Mouse (Mus musculus) MEL (cell line): ENCODE measurements around the gene Ikbke. TPM values are rescaled to one million over a fixed set of nuclear protein-coding genes. Genes with fewer than 3 reads are reported as not detected.

Source experiments
- DNase-seq: peaks from one replicate; pipeline ENCODE4 v3.0.0; 2011; ENCODE audit warnings: low read depth, low spot score
- H3K27ac ChIP-seq: 2 replicates; pipeline ENCODE4 v1.5.1; 2012; ENCODE audit warnings: low read depth, mild to moderate bottlenecking, control low read depth, low read length, moderate library complexity; ENCODE audit not compliant: control insufficient read depth
- H3K27me3 ChIP-seq, 2 experiments: fragments of 150-350 bp in 1 of 2; sonication (generic) in 1 of 2; 2 replicates each; pipeline ENCODE4 v1.6.1; 2012; ENCODE audit warnings: low read length in 2 of 2, mild to moderate bottlenecking in 2 of 2, improper control_type of control experiment in 1 of 2, moderate library complexity in 1 of 2; ENCODE audit not compliant: insufficient read depth in 2 of 2, control insufficient read depth in 1 of 2
- H3K36me3 ChIP-seq, 2 experiments: 2 replicates each; pipeline ENCODE4 v1.6.1; 2012 to 2014; ENCODE audit warnings: low read length in 2 of 2, improper control_type of control experiment in 1 of 2, inconsistent platforms in 1 of 2, mild to moderate bottlenecking in 1 of 2; ENCODE audit not compliant: insufficient read depth in 2 of 2, control insufficient read depth in 1 of 2
- H3K4me1 ChIP-seq, 2 experiments: fragments of 150-350 bp in 1 of 2; sonication (generic) in 1 of 2; 2 replicates each; pipeline ENCODE4 v1.6.1; 2012; ENCODE audit warnings: low read length in 2 of 2, improper control_type of control experiment in 1 of 2, mild to moderate bottlenecking in 1 of 2; ENCODE audit not compliant: insufficient read depth in 2 of 2, control insufficient read depth in 1 of 2
- H3K4me3 ChIP-seq, 2 experiments: fragments of 150-350 bp in 1 of 2; sonication (generic) in 1 of 2; 2 replicates each; pipeline ENCODE4 v1.5.1; 2012; ENCODE audit warnings: low read depth in 2 of 2, low read length in 2 of 2, mild to moderate bottlenecking in 2 of 2, moderate library complexity in 2 of 2, control low read depth in 1 of 2, improper control_type of control experiment in 1 of 2; ENCODE audit not compliant: control insufficient read depth in 1 of 2, insufficient read depth in 1 of 2
- H3K79me2 ChIP-seq: 2 replicates; pipeline ENCODE4 v1.6.1; 2012; ENCODE audit warnings: mild to moderate bottlenecking, low read length, moderate library complexity; ENCODE audit not compliant: control insufficient read depth, poor library complexity, insufficient read depth
- H3K9ac ChIP-seq: 2 replicates; pipeline ENCODE4 v1.6.1; 2012; ENCODE audit warnings: low read depth, mild to moderate bottlenecking, control low read depth, low read length, moderate library complexity; ENCODE audit not compliant: control insufficient read depth, poor library complexity, severe bottlenecking
- H3K9me3 ChIP-seq: fragments of 150-350 bp; sonication (generic); replicated peaks from 2 replicates; pipeline ENCODE4 v1.6.1; 2012; ENCODE audit warnings: mild to moderate bottlenecking, low read length, improper control_type of control experiment, moderate library complexity; ENCODE audit not compliant: insufficient read depth
- CHD2 ChIP-seq: IDR thresholded peaks from 2 replicates; pipeline ENCODE4 v1.6.1; 2011; ENCODE audit warnings: low read length, improper control_type of control experiment
- CTCF ChIP-seq, 3 experiments: IDR thresholded peaks in 2 of 3; conservative IDR thresholded peaks in 1 of 3; 2 replicates each; pipeline ENCODE4 v1.5.1; 2011 to 2012; ENCODE audit warnings: low read length in 3 of 3, low read depth in 2 of 3, mild to moderate bottlenecking in 2 of 3, improper control_type of control experiment in 1 of 3, inconsistent platforms in 1 of 3, mixed read lengths in 1 of 3, moderate library complexity in 1 of 3; ENCODE audit not compliant: control insufficient read depth in 1 of 3, insufficient read depth in 1 of 3, poor library complexity in 1 of 3, severe bottlenecking in 1 of 3
- E2F4 ChIP-seq: IDR thresholded peaks from 2 replicates; pipeline ENCODE4 v1.6.1; 2011; ENCODE audit warnings: low read depth, low read length, improper control_type of control experiment, borderline replicate concordance
- ELF1 ChIP-seq: IDR thresholded peaks from 2 replicates; pipeline ENCODE4 v1.6.1; 2014; ENCODE audit warnings: low read depth, mild to moderate bottlenecking, inconsistent platforms, low read length, improper control_type of control experiment, moderate library complexity
- GABPA ChIP-seq: IDR thresholded peaks from 2 replicates; pipeline ENCODE4 v1.6.1; 2012; ENCODE audit warnings: low read depth, mild to moderate bottlenecking, inconsistent platforms, low read length, improper control_type of control experiment, moderate library complexity
- HCFC1 ChIP-seq: IDR thresholded peaks from 2 replicates; pipeline ENCODE4 v1.6.1; 2012; ENCODE audit warnings: low read depth, mild to moderate bottlenecking, inconsistent platforms, low read length, improper control_type of control experiment, moderate library complexity
- JUND ChIP-seq: IDR thresholded peaks from 2 replicates; pipeline ENCODE4 v1.6.1; 2011; ENCODE audit warnings: low read depth, mild to moderate bottlenecking, improper control_type of control experiment, low read length
- KAT2A ChIP-seq: conservative IDR thresholded peaks from 2 replicates; pipeline ENCODE4 v1.6.1; 2012; ENCODE audit warnings: low read depth, low read length, improper control_type of control experiment, inconsistent platforms
- MAX ChIP-seq: IDR thresholded peaks from 2 replicates; pipeline ENCODE4 v1.6.1; 2011; ENCODE audit warnings: low read length, improper control_type of control experiment
- MAZ ChIP-seq: IDR thresholded peaks from 2 replicates; pipeline ENCODE4 v1.6.1; 2012; ENCODE audit warnings: low read depth, mild to moderate bottlenecking, inconsistent platforms, low read length, improper control_type of control experiment
- MEF2A ChIP-seq: IDR thresholded peaks from 2 replicates; pipeline ENCODE4 v1.6.1; 2014; ENCODE audit warnings: low read depth, mild to moderate bottlenecking, inconsistent platforms, low read length, improper control_type of control experiment; ENCODE audit not compliant: poor library complexity, insufficient replicate concordance, severe bottlenecking; ENCODE audit errors: extremely low read depth
- MXI1 ChIP-seq: IDR thresholded peaks from 2 replicates; pipeline ENCODE4 v1.6.1; 2011; ENCODE audit warnings: mild to moderate bottlenecking, low read depth, low read length, improper control_type of control experiment
- MYB ChIP-seq: IDR thresholded peaks from 2 replicates; pipeline ENCODE4 v1.6.1; 2011; ENCODE audit warnings: mild to moderate bottlenecking, low read depth, low read length, improper control_type of control experiment
- NELFE ChIP-seq: IDR thresholded peaks from 2 replicates; pipeline ENCODE4 v1.6.1; 2011; ENCODE audit warnings: low read depth, low read length, improper control_type of control experiment
- NRF1 ChIP-seq: IDR thresholded peaks from 2 replicates; pipeline ENCODE4 v1.6.1; 2014; ENCODE audit warnings: low read depth, mild to moderate bottlenecking, inconsistent platforms, low read length, improper control_type of control experiment, moderate library complexity; ENCODE audit not compliant: poor library complexity, insufficient read depth, severe bottlenecking
- POLR2A ChIP-seq, 2 experiments: IDR thresholded peaks; 2 replicates each; pipeline ENCODE4 v1.6.1; 2011 to 2012; ENCODE audit warnings: low read length in 2 of 2, mild to moderate bottlenecking in 2 of 2, control low read depth in 1 of 2, improper control_type of control experiment in 1 of 2, low read depth in 1 of 2, moderate library complexity in 1 of 2; ENCODE audit not compliant: control insufficient read depth in 1 of 2, insufficient read depth in 1 of 2, poor library complexity in 1 of 2
- POLR2AphosphoS2 ChIP-seq: IDR thresholded peaks from 2 replicates; pipeline ENCODE4 v1.6.1; 2011; ENCODE audit warnings: low read length, improper control_type of control experiment
- POLR2AphosphoS5 ChIP-seq: IDR thresholded peaks from 2 replicates; pipeline ENCODE4 v1.6.1; 2012; ENCODE audit warnings: low read depth, borderline replicate concordance, mild to moderate bottlenecking, inconsistent platforms, low read length, moderate library complexity, mixed read lengths
- RAD21 ChIP-seq: IDR thresholded peaks from 2 replicates; pipeline ENCODE4 v1.6.1; 2011; ENCODE audit warnings: mild to moderate bottlenecking, low read depth, low read length, improper control_type of control experiment
- SIN3A ChIP-seq: IDR thresholded peaks from 2 replicates; pipeline ENCODE4 v1.6.1; 2012; ENCODE audit warnings: low read length, improper control_type of control experiment, inconsistent platforms
- SMC3 ChIP-seq: IDR thresholded peaks from 2 replicates; pipeline ENCODE4 v1.6.1; 2011; ENCODE audit warnings: low read depth, low read length, improper control_type of control experiment
- TBP ChIP-seq: IDR thresholded peaks from 2 replicates; pipeline ENCODE4 v1.8.0; 2011; ENCODE audit warnings: low read depth, low read length, improper control_type of control experiment
- USF1 ChIP-seq: IDR thresholded peaks from 2 replicates; pipeline ENCODE4 v1.6.1; 2014; ENCODE audit warnings: low read depth, mild to moderate bottlenecking, inconsistent platforms, low read length, improper control_type of control experiment, moderate library complexity
- USF2 ChIP-seq, 2 experiments: IDR thresholded peaks; 2 replicates each; pipeline ENCODE4 v1.6.1; 2011 to 2012; ENCODE audit warnings: improper control_type of control experiment in 2 of 2, low read length in 2 of 2, borderline replicate concordance in 1 of 2, inconsistent platforms in 1 of 2, low read depth in 1 of 2, mild to moderate bottlenecking in 1 of 2; ENCODE audit not compliant: insufficient read depth in 1 of 2
- ZC3H11A ChIP-seq: IDR thresholded peaks from 2 replicates; pipeline ENCODE4 v1.6.1; 2012; ENCODE audit warnings: low read depth, mild to moderate bottlenecking, inconsistent platforms, low read length, improper control_type of control experiment
- ZNF384 ChIP-seq: IDR thresholded peaks from 2 replicates; pipeline ENCODE4 v1.6.1; 2012; ENCODE audit warnings: low read depth, mild to moderate bottlenecking, inconsistent platforms, low read length, improper control_type of control experiment
- polyA plus RNA-seq, 2 experiments: library from polyadenylated mRNA; stranded (reverse) in 1 of 2; unstranded in 1 of 2; fragments of >175 nt in 1 of 2; fragments of >200 nt in 1 of 2; gene quantifications; 2 replicates each; pipeline versions ENCODE4 v1.2.1 to v1.2.4; 2012; ENCODE audit warnings: low replicate concordance in 2 of 2, low read depth in 1 of 2; ENCODE audit not compliant: insufficient read length in 2 of 2, insufficient read depth in 1 of 2, missing spikeins in 1 of 2
- total RNA-seq: library from RNA; depleted of rRNA; stranded (reverse); fragments of 300-350 nt; gene quantifications from 2 replicates; pipeline ENCODE4 v1.2.3, GENCODE M21; 2012

Gene Ikbke
- total and polyA plus RNA-seq, 3 experiments: 4.0 to 7.2 TPM; not detected in 1

DNA sequence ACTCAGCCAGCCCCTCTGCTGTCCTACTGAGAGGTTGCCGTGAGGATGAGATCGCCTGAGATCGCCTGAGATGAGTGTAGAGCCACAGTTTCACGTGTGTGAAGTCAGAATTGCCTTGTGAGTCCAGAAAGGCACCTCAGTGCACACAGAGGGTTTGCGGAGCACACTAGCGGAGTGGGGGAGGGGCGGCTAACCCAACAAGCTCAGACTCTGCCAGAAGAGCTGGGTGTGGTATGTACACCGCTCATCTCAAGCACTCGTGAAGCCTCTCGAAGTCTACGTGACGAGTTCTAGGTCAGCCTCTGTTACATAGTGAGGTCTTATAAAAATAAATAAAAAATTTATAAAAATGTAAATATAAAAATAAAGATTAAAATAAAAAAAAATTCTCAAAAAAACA lies 15.5 kb downstream of the Ikbke start:
- Histone ChIP-seq H3K36me3 (no peaks in the 10 kb centered on the region), H3K9me3 (no peaks in the 10 kb centered on the region), H3K27ac (no peak overlapping the region), H3K9ac (no peak overlapping the region), H3K4me3 (no peak overlapping the region), H3K79me2 (no peaks in the 10 kb centered on the region), H3K4me1 (no peaks in the 10 kb centered on the region), H3K27me3 (no peaks in the 10 kb centered on the region)
- no peak for DNase-seq
- TF ChIP-seq JUND (no peak), POLR2AphosphoS5 (no peak), MYB (no peak), ZNF384 (no peak), POLR2A (IDR thresholded peaks at IDR 0.05; ENCODE audit: control insufficient read depth in 1 of 2, insufficient read depth in 1 of 2, low read depth in 1 of 2, low read length in 2 of 2, poor library complexity in 1 of 2) (no peak), MAX (no peak), SIN3A (no peak)

DNA sequence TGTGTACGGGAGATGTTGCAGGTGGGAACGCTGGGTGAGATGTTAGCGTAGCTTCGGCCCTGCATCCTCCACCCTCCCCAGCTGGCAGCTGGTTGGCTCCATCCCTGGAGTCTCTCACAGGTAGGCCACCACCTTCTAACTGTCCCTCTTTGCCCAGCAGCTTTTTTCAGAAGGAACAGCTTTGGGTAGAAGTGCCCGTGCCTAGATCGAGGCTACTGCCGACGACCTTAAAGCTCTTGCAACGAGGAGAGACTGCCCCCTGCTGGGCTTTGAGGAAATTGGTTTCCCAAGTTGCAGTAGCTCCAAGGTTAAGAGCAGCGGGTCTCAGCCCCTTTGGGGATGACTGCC lies 19.1 kb downstream of the Ikbke start:
- TF ChIP-seq SMC3: peak; percentile 81
- TF ChIP-seq GABPA: no peak
- TF ChIP-seq HCFC1: no peak
- TF ChIP-seq CTCF (IDR thresholded peaks at IDR 0.05 in 2 of 3, conservative IDR thresholded peaks at IDR 0.05 in 1 of 3; ENCODE audit: control insufficient read depth in 1 of 3, insufficient read depth in 1 of 3, low read depth in 2 of 3, low read length in 3 of 3, poor library complexity in 1 of 3, severe bottlenecking in 1 of 3): peak; percentile 84 to 88 (median 85)
- TF ChIP-seq POLR2AphosphoS2: no peak
- peak; percentile 81 for TF ChIP-seq RAD21
- TF ChIP-seq ZC3H11A: peak; percentile 61
- TF ChIP-seq, all 39 proteins: peak for 4
- Histone ChIP-seq H3K9me3 (no peaks in the 10 kb centered on the region), H3K4me1 (no peaks in the 10 kb centered on the region), H3K27me3 (no peaks in the 10 kb centered on the region), H3K79me2 (no peaks in the 10 kb centered on the region), H3K27ac (no peak overlapping the region), H3K9ac (no peak overlapping the region), H3K36me3 (no peaks in the 10 kb centered on the region), H3K4me3 (no peak overlapping the region)
- peak; percentile 78 for DNase-seq

DNA sequence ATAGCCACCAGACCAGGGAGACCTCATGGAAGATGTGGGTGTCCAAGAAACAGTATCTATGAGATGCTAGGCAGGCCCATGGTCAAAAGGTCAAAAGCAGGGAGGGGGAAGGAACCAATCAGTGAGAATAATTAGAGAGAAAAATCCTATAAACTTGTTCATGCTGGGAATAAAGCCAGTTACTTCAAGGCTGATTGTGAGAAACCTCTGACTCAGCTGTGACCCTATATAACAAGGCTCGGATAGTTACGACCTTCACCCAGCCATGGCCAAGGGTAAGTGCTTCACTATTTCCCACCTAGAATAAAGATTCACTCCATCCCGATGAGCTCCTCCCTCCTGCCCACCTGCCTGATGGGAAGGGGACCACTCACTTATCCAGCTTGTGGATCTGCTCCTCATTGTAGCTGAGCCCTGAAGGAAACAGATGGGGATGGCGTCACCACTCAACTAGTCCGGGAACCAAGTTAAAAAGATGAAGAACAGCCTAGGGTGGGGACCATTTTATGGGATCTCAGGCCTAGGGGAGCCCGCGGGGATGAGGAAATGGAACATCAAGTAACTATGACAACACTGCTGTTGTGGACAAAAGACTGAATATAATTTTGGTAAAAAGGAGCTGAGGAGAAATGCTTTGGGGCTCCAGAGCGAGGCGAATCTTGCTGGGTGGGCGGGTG lies 19.6 kb downstream of the Ikbke start:
- H3K36me3 ChIP-seq: no peaks in the 10 kb centered on the region
- H3K9me3 ChIP-seq: no peaks in the 10 kb centered on the region
- H3K4me1 ChIP-seq: no peaks in the 10 kb centered on the region
- H3K27me3 ChIP-seq: no peaks in the 10 kb centered on the region
- H3K4me3 ChIP-seq: no peak overlapping the region
- H3K27ac ChIP-seq: no peak overlapping the region
- no peaks in the 10 kb centered on the region for H3K79me2 ChIP-seq
- H3K9ac ChIP-seq: no peak overlapping the region
- no peak for DNase-seq
- TF ChIP-seq MAZ: no peak
- TF ChIP-seq SMC3: no peak
- TF ChIP-seq NRF1: no peak
- no peak for TF ChIP-seq GABPA
- TF ChIP-seq MEF2A: no peak
- no peak for TF ChIP-seq TBP
- no peak for TF ChIP-seq NELFE
- no peak for TF ChIP-seq USF2 (IDR thresholded peaks at IDR 0.05; ENCODE audit: borderline replicate concordance in 1 of 2, insufficient read depth in 1 of 2, low read depth in 1 of 2, low read length in 2 of 2)
- TF ChIP-seq ELF1: no peak
- no peak for TF ChIP-seq CTCF (IDR thresholded peaks at IDR 0.05 in 2 of 3, conservative IDR thresholded peaks at IDR 0.05 in 1 of 3; ENCODE audit: control insufficient read depth in 1 of 3, insufficient read depth in 1 of 3, low read depth in 2 of 3, low read length in 3 of 3, poor library complexity in 1 of 3, severe bottlenecking in 1 of 3)
- TF ChIP-seq MAX: no peak
- no peak for TF ChIP-seq RAD21
- TF ChIP-seq USF1: no peak
- TF ChIP-seq E2F4: no peak
- TF ChIP-seq KAT2A: no peak
- no peak for TF ChIP-seq MXI1
- no peak for TF ChIP-seq CHD2
